Mouse (Mus musculus) gastrocnemius, adult 18-20 months (tissue): Measurements from ENCODE around the gene Kcnk4. TPM values are rescaled to one million over a fixed set of nuclear protein-coding genes. Genes with fewer than 3 reads are reported as not detected.
"Not testable (repeated sequence)": the region's sequence is repeated elsewhere in the genome, so short reads cannot be mapped to it uniquely, and the experiment has no call there.

Source experiments
- DNase-seq: peaks from one replicate; pipeline ENCODE4 v3.0.0; 2021; ENCODE audit warnings: low spot score
- total RNA-seq, 2 experiments: library from RNA; stranded (reverse); gene quantifications; 2 replicates each; pipeline ENCODE4 v1.2.3; 2021

The Kcnk4 gene
- total RNA-seq, 2 experiments from 2014 or later, result not detected

- no peak for DNase-seq
Observed at GRCm38 (mm10) chr19:6916496-6916895, 17.8 kb downstream of the Kcnk4 start.

DNA sequence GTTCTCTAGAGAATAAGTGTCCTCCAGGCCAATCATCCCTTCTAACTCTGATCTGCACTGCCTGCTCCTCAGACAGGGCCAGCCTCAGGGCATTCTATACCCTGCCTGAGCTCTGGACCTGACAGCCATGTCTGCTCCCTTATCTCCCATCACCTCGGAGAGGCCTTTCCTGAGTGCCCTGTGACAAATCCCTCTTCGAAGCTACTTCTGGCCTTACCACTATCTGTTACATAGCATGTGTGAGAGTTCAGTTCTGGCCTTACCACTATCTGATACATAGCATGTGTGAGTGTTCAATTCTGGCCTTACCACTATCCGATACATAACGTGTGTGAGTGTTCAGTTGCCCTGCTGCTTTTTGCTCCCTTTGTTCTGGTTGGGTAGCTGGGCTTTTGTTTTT lies 19.0 kb downstream of the Kcnk4 start:
- DNase-seq, result no peak

GRCm38 (mm10) chr19:6914540-6914939 lies 19.8 kb downstream of the Kcnk4 start:
- no peak for DNase-seq

DNA sequence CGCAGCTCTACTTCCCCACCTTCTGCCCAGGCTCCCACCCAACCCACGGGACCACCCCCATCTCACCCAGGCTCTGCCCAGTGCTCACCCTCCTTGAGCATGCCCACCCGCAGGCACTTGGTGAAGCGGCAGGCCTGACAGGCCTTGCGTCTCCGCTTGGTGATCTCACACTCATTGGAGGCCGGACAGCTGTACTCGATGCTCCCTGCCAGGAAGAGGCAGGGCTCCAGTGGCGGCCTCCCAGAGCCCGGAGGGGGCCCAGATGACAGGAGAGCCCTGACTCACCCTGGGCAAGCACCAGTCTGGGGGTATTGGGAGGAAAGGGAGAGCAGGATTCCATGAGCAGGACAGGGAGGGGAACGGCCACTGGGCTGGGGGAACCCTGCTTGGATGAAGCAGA lies 20.3 kb downstream of the Kcnk4 start:
- DNase-seq, result no peak

DNA sequence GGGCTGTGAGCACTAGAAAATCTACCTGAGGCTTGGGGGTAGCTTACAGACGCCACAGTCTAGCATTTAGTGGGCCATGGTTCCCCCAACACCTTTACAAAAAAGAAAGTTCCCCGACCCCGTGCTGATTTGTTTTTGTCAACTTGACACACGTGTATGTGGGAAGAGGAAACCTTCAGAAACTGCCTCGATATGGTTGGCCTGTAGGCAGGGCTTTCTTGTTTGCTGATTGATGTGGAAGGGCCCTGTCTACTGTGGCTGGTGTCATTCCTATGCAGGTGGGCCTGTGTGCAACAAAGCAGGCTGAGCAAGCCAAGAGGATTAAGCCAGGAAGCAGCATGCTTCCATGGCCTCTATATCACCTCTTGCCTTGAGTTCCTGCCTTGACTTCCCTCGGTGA lies 21.3 kb downstream of the Kcnk4 start:
- DNase-seq, result no peak

DNA sequence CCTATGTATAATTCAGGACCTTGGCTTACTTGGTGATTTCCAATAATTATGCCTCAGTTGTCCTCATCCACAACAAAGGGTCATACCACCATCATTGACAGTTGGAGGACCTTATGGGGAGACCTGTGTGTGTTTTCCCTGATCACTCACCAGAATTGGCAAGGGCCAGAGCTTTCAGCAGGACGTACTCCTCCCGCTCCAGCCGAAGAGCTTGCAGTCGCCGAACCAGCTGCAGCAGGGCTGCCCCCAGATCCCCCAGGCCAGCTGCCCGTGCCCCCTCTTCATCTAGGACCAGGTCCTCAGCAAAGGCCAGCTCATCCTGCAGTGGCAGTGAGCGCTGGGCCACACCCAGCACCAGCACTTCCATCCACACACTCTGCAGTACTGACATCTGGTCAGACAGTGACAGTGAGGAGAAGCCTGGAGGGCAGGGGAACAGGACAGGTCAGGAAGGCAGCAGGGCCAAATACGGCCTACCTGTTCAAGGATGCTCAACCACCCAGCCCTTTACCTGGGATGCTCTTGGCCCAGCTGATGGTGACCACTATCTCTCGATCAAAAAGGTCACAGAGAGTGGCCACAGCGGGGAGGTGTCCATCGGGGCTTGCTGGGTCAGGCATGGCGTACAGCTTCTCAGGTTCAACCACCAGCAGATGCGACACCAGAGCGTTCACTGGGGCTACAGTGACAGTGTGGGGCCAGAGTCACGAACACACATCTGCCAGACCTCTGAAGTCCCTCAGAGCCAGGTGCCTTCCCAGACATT lies 21.9 kb downstream of the Kcnk4 start:
- no peak for DNase-seq

DNA sequence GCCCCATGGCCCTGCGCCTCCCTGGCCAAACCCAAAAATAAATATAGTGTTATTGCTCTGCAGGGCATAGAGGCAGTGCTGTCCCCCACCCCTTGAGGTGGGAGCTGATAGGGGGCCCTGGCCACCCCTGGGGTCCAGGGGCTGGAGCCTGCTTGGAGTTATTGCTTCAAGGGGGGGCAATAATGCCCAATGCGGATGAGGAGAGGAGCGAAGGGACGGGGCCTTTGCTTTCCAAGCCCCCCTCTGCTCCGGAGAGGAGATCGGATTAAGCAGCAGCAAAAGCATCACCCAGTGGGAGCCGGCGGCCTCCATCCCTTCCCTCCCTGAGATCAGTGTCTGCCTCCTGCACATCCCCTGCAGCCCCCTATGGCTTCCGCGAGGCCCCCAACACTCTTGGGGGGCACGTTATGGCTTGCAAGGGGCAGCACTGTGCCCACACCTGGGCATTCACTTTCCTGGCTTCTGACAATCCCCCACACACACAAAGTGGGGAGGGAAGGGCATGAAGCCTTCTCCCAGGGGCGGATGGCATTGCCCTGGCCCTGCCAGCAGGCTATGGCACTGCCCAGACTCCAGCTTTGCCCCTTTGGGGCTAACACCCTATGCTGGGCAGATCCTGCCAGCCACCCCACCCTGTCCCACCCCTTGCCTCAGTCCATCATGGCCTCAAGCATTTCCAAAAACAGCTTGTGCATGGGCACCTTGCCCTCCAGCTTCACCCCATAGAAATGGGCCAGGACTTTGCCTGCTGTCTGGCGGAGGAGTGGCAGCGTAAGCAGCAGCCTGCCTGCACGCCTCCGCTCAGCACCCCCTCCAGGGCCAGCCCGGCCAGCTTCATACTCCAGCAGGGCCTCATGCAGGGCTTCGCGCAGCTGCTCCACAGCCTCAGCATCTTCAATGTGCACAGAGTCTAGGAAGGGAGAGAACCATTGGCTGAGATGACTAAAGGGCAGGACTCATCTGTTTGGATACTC lies 22.9 kb downstream of the Kcnk4 start:
- no peak for DNase-seq

- not testable (repeated sequence) for DNase-seq
Observed at GRCm38 (mm10) chr19:6910306-6910705, 24.0 kb downstream of the Kcnk4 start.

DNA sequence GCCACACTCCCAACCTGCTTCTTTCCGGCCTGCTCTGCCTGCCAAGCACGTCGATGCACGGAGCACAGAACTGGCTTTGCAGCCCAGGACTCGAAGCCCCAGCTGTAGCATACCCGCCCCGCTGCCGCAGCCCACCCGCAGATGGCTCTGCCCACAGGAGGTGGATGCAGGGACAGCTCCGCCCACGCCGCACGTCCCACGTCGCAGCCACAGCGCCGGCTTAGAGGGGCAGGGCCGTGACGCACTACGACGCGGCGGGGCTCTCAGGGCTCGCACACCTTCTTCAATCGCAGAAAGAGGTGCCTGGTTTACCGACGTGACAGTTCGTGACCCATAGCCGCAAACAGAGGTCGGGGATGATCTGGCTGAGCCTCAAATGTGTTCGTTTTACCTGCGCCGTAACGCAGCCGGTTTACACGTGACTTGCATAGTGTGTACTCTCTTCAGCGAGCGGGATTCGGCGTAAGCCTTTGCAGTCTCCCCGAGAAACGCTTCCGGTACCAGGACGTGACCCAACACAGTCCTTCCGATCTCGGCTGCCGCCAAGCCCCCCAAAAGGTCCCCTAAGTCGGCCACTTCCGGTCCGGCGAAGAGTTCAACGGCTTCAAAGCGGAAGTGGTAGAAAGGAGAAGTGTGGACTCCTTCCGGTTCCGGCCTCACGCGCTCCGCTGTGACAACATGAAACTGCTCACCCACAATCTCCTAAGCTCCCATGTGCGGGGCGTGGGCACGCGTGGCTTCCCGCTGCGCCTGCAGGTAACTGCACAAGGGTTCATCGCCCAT lies 24.6 kb downstream of the Kcnk4 start, which contains the start of the genes Trmt112 and Prdx5:
Gene Trmt112, plus strand, starts transcription at position 192 of the 783 bp plus-strand sequence.
Gene Prdx5, minus strand, starts transcription at position 600 of the 783 bp plus-strand sequence.
- DNase-seq, result peak; percentile 88

GRCm38 (mm10) chr19:6909021-6909420 lies 25.3 kb downstream of the Kcnk4 start:
- DNase-seq, result no peak

DNA sequence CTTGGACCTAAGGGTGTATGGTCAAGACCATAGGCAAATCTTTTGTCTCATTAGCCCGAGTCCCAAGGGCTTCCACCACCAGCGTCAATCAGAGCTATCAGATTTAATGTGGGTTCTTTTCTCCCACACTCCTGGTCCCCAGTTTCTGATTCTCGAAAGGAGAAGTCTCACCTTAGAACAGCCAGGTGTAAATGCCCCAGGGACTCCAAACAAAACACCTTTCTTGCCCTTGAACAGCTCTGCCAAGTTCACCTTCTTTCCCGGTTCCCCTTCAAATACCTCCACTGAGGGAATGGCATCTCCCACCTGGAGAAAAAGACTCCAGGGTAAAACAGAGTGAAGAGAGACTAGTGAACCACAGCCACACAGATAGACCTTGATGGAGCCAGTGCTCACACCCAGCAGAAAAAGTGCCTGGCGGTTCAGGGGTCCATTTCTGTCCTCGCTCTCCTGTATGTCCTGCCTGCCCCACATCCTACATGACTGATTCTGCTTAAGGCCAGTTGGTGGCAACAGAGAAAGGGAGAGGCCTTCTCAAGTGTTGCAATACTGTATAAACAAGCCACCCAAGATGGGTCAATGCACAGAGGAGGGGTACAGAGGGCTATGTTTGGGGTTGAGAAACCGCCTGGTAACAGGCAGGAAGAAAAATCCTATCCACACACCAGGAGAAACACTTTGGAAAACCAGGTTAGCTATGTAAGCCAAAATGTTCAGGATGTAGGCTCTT lies 26.3 kb downstream of the Kcnk4 start:
- no peak for DNase-seq

- DNase-seq, result no peak
Observed at GRCm38 (mm10) chr19:6907094-6907493, 27.2 kb downstream of the Kcnk4 start.

DNA sequence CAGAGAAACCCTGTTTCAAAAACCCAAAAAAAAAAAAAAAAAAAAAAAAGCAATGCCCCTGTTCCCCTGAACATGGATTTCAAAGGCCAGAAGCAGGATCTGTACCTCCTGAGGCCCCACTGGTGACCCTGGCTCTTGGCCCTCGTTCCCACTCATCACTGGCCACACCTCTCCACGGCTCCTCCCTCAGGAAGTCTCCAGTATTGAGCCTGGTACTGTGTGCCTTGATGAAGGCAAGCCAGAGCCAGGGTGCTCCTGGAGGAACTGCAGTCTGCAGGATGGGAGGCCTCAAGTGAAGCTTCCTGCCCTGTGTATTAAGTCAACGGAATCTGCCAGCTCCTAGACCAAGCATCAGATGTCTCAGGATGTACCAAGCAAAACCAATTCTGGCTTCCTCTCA lies 28.1 kb downstream of the Kcnk4 start:
- DNase-seq, result no peak

GRCm38 (mm10) chr19:6905498-6906159 lies 28.7 kb downstream of the Kcnk4 start:
- no peak for DNase-seq

- no peak for DNase-seq
Observed at GRCm38 (mm10) chr19:6904846-6905245, 29.5 kb downstream of the Kcnk4 start.

DNA sequence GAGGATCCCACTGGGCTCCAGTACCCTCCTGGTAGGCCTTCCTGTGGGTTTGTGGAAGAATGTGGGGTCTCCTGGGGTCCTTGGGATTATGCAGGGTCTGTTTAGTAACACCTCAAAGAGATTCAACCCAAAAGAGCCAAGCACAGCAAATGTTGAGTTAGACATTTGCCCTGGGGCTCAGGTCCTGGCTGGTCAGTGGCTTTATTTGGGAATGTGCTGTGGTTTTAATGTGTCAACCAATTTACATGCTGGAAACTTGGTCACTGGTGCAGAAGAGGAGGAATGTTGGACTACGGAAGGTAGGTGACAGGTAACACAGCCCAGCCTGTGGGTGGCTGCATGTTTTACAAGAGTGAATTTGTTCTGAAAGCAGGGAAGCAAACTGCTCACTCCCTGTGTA lies 31.3 kb downstream of the Kcnk4 start:
- no peak for DNase-seq

GRCm38 (mm10) chr19:6899641-6900040 lies 34.7 kb downstream of the Kcnk4 start:
- DNase-seq, result no peak

GRCm38 (mm10) chr19:6895608-6896305 lies 38.6 kb downstream of the Kcnk4 start:
- DNase-seq, result not testable (repeated sequence)

DNA sequence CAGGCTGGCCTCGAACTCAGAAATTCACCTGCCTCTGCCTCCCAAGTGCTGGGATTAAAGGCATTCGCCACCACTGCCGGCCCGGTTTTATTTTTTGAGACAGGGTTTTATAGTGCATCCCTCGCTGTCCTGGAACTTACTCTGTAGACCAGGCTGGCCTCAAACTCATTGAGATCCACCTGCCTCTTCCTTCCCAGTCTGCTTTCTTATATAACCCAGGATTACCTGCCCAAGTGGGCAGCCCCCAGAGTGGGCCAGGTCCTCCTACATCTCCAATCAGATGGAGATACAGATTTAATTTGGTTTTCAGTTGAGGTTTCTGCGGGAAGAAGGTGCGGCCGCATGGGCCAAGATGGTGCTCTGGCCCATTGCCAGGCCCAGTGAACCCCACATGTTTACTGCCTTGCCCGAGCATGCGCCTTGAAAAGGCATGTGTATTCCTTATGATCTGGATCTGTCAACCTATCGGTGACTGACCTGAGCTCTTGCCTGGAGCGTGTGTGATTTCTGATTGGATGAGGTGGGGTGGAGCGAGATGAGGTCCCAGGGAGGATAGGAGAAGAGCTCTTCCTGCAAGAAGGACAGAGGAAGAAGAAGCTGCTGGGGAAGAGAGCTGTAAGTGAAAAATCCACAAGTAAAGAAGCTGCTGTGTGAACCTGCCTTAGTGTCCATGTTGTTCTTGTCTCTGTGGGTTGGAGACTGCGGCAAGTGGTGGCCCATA lies 40.4 kb downstream of the Kcnk4 start:
- no peak for DNase-seq
